Mouse (Mus musculus) lung, adult 2 months (tissue): ENCODE data around the gene Rabep2. TPM values are rescaled to one million over a fixed set of nuclear protein-coding genes. Genes with fewer than 3 reads are reported as not detected.

Source experiments
- DNase-seq: peaks from one replicate; pipeline ENCODE4 v3.0.0; 2022
- H3K4me1 ChIP-seq: fragments of 200-500 bp; 2 replicates; pipeline ENCODE4 v1.6.1; 2011; ENCODE audit warnings: low read length; ENCODE audit not compliant: control insufficient read depth, insufficient read depth
- H3K4me3 ChIP-seq: fragments of 200-500 bp; replicated peaks from 2 replicates; pipeline ENCODE3; 2011; ENCODE audit warnings: low read depth, mild to moderate bottlenecking, control low read depth, low read length; ENCODE audit errors: extremely low read depth
- CTCF ChIP-seq: fragments of 200-500 bp; IDR thresholded peaks from 2 replicates; pipeline ENCODE4 v1.5.1; 2011; ENCODE audit warnings: mild to moderate bottlenecking, low read length, control low read depth; ENCODE audit not compliant: insufficient read depth
- POLR2A ChIP-seq: fragments of 200-500 bp; IDR thresholded peaks from 2 replicates; pipeline ENCODE4 v1.6.1; 2011; ENCODE audit warnings: low read depth, mild to moderate bottlenecking, control low read depth, low read length, borderline replicate concordance; ENCODE audit errors: extremely low read depth
- WGBS: fragments of 180-500 bp; shearing (Covaris S2); methylation state at CpG from one replicate; pipeline ENCODE4 v1.1.7; 2018; 5-methylcytosine and 5-hydroxymethylcytosine counted together
- polyA plus RNA-seq: library from polyadenylated mRNA; depleted of rRNA; stranded (reverse); fragments of >200 nt; gene quantifications from 2 replicates; pipeline ENCODE4 v1.2.3, GENCODE M21; 2012

Rabep2 gene
- polyA plus RNA-seq, 1 experiment: 33.2 TPM

DNA sequence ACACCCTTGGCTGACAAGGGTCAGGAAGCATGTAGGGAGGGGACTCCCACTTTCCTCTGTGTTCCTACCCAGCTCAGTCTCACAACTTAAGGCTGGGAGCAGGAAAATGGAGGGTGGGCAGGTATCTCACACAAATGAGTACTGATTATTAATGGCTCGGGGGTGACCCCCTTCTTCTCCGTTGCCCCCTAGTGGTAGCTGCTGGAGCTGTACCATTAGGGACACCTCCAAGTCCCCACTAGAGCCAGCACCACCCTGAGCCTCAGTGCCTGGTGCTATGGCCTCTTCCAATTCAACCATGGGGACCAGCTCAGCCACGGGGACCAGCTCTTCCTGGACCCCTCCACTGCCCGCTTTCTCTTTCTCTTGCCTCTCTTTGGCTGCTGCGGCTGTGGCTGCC is 38.7 kb downstream of the Rabep2 start:
- TF ChIP-seq CTCF (peak; percentile 50), POLR2A (no peak)
- DNase-seq: peak; percentile 35
- no peak overlapping the region for H3K4me3 ChIP-seq
- WGBS: 57% methylated on average over 5 of the region's 5 CpGs
- H3K4me1 ChIP-seq: peaks cover 4% of the 10 kb centered on the region; the same call in 1 of the 2 replicates

DNA sequence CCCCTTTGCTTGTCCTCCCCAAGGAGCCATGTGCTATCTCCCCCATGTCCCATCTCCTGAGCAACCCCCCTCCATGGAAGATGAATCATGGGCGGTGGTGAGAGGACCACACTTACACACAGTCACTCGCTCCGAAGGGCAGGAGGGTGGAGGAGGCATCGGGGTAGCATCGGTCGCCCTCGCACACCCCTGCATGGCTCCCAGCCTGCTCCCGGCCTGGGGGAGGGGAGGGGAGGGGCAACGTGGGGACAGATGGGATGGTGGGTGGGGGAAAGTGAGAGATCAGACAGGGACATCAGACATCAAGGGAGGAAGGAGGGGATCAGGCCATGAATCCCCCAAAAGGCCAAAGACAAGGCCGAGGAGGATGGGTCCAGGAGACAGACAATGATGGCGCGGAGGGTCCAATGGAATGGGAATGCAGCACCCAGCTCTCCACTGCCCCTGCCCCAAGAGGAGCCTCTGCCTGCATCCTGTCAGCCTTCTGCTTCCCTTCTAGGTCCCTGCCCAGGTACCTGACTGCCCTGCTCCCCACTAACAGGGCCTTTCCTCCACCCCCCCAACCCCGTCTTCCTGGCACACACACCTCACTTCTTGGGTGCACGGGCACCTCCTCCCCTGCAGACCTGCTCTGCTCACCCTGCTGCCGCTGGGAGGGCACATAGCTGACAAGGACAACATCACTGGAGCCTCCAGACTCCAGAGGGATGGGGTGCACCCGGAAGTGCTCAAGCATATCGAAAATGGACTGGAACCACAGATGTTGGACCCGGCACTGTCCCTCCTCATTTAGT is 39.5 kb downstream of the Rabep2 start:
- 89% methylated on average over 18 of the region's 18 CpGs for WGBS
- Histone ChIP-seq H3K4me3 (no peak overlapping the region), H3K4me1 (peaks cover 4% of the 10 kb centered on the region; the same call in 1 of the 2 replicates)
- no peak for TF ChIP-seq POLR2A
- no peak for TF ChIP-seq CTCF
- DNase-seq: no peak

DNA sequence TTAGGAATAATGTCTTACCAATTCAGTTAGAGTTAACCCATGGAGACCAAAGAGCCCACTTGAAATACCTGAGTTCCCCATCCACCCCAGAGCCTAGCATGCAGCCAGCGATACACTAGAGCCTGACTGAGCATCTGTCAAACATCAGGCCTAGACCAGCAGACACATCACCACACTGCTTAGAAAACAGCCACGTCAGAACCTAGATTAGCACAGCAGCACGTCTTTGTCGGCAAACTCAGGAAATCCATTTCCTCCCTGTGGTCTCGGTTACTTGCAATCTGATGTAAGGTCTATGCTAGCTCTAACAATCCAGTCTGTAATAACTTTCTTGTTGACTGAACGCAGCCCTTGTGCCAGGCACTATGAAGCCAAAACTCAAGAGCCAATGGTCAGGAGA is 41.5 kb downstream of the Rabep2 start:
- Histone ChIP-seq H3K4me3 (no peak overlapping the region), H3K4me1 (peaks cover 10% of the 10 kb centered on the region)
- no peak for DNase-seq
- WGBS: 57% methylated on average over 6 of the region's 6 CpGs
- TF ChIP-seq POLR2A (no peak), CTCF (no peak)

DNA sequence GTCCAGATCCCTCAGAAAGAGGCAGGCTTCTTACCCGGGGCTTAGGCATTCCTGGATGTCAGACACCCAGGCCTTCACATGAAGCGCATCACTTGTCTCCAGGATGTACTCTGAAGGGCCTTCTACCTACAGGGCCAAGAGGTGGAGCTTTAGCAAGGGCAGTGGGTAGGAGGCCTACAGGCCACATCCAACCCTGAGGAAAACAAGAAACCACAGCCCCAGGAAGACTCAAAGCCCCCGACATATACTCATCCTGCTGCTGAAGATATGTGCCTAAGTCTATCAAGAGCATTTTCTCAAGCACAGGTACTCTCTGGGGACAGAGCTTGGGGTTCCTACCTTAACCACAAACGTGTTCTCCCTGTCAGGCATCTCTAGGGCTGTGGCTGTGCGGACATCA is 42.8 kb downstream of the Rabep2 start:
- WGBS: 82% methylated on average over 5 of the region's 5 CpGs
- DNase-seq: no peak
- TF ChIP-seq POLR2A: no peak
- TF ChIP-seq CTCF: no peak
- H3K4me3 ChIP-seq: no peak overlapping the region
- H3K4me1 ChIP-seq: peaks cover 6% of the 10 kb centered on the region

DNA sequence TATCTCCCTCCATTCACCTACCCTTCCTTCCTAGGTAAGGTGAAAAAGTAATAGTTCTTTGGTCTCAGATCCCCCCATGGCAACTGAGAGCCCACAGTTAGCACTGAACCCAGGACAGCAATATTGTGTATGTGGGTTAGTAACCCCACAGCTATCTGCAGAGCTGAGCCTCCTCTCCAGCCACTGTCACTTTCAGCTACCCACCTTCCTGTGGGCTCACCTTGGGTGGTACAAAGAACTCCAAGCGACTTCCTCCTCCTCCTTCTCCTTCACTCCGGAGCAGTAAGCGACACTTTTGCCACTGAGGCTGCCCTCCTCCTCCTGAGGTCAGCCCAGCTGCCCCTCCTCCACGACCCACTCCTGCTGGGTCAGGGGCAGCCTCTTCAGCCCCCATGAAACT is 43.3 kb downstream of the Rabep2 start:
- Histone ChIP-seq H3K4me1 (peaks cover 6% of the 10 kb centered on the region), H3K4me3 (no peak overlapping the region)
- DNase-seq: no peak
- WGBS: 56% methylated on average over 4 of the region's 4 CpGs
- TF ChIP-seq CTCF: no peak
- no peak for TF ChIP-seq POLR2A

DNA sequence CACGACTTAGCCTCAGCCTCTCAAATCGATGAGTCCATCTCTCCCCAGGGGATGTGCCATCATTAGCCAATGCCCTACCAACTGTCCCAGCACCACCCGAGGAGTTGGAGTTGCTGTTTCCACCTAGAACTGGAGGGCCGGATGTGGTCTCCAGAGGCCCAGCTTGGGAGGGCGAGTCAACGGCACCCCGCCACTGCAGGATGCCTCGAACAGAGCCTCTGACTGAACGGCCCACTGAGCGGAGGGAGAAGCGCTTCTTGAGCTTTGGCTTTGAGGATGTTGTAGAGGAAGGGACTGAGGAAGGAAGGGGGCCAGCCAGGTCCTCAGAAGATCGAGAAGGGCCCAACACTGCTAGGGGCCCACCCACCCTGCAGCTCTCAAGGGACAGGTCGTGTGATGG is 43.7 kb downstream of the Rabep2 start:
- no peak for DNase-seq
- Histone ChIP-seq H3K4me1 (peaks cover 6% of the 10 kb centered on the region), H3K4me3 (no peak overlapping the region)
- no peak for TF ChIP-seq POLR2A
- TF ChIP-seq CTCF: no peak
- WGBS: 74% methylated on average over 13 of the region's 13 CpGs

DNA sequence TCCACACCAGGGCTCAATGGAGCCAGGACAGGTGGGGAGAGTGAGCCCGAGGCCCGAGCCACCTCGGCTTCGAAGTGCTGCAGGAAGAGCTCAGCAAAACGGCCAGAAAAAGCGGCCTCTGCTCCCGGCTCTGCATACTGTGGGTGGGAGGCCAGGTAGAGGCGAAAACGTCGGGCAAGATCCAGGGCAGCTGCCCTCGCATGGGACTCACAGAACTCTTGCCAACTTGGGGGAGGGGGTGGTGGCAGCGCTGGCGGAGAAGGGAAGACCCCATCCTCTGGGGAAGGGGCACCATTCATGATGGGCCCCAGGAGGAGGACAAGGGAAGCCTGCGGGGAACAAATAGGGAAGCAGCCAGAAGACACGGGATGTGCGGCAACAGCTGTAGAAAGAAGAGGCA is 44.2 kb downstream of the Rabep2 start:
- 79% methylated on average over 16 of the region's 16 CpGs for WGBS
- H3K4me1 ChIP-seq: peaks cover 6% of the 10 kb centered on the region
- no peak for DNase-seq
- TF ChIP-seq POLR2A: no peak
- no peak for TF ChIP-seq CTCF
- H3K4me3 ChIP-seq: no peak overlapping the region

DNA sequence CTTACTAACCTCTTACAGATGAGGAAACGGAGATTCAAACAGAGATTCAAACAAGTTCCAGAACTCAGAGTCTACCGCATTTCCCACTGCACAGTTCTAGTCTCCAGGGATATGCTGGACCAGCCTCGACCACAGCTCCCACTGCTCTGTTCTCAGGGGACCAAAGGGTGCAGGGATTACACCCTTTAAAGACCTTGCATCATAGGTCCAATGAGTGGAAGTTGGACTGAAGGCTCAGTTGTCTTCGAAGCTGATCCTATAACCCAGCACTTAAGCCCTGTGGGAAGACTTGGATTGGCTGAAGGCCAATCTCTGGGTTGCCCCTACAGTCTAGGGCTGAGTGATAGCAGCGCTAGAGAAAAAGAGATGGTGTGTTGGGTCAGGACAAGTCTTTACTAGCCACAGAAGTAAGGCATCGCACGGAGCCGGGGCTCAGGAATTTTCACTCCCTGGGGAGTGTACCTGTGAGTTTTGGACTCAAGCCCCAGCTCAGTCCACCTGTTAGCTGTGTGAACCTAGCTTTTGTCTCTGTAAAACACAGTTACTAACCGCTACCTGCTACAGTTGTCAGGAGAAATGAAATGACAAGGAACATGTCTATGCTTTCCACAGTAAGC is 45.0 kb downstream of the Rabep2 start:
- TF ChIP-seq CTCF: no peak
- no peak for TF ChIP-seq POLR2A
- H3K4me3 ChIP-seq: no peak overlapping the region
- WGBS: 65% methylated on average over 9 of the region's 9 CpGs
- DNase-seq: no peak
- H3K4me1 ChIP-seq: peaks cover 6% of the 10 kb centered on the region

DNA sequence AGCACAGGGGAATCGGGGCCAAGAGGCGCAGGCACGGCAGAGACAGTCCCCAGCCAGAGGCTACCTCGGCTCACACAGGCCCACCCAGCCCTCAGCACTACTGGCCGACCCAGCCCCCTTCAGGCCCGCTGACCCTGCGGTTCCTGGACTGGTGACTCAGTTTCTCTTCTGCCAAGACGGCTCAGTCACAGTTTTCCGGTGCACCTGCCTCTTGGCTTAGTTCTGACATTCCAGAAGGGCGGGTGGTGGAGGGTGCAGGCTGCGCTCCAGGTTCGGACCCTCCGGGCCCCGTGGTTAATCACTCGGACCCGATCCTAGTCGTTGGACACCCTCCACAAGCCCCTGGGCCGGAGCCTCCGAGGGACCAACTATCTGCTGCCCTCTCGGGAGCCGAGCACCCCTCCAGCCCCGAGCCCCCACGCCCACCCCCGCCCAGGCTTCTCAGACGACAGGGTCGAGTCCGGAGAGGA is 46.0 kb downstream of the Rabep2 start:
- DNase-seq: peak; percentile 44
- H3K4me1 ChIP-seq: peaks cover 6% of the 10 kb centered on the region
- TF ChIP-seq POLR2A (no peak), CTCF (no peak)
- H3K4me3 ChIP-seq: peak overlapping the region; percentile 85
- WGBS: 2% methylated on average over 27 of the region's 27 CpGs

DNA sequence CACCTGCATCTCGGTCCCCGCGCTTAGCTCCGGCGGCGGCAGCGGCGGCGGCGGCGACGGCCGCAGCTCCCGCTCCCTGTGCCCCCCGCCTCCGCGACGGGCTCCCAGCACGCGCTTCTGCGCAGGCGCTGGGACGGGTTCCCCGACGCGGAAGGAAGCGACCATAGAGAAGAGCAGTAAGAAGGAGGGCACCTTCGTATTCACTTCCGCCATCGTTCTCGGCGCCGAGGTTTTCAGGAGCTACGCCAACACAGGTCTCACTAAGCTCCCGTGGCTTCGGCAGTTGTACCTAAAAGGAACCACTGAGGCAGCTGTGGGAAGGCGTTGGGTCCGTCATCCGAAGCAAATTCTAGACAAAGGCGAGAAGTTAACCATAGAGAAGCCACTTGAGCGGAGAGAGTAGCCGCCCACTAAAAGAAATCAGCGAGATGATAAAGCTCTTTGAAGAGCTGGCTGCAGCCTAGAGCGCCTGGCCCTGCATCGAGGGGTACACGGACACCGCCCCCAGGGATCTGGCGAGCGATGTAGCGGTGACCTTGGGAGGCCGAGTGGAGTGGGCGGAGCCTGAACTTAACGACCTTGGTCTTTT is 46.5 kb downstream of the Rabep2 start, which contains the start of gene Sh2b1:
Sh2b1 (minus strand) TSS at position 432 of the 589 bp plus-strand sequence.
- peak; percentile 35; the same call in 1 of the 2 replicates for TF ChIP-seq CTCF
- peak; percentile 86 for TF ChIP-seq POLR2A
- Histone ChIP-seq H3K4me1 (peaks cover 6% of the 10 kb centered on the region), H3K4me3 (peak within 1 kb of the TSS; percentile 85)
- under 1% methylated on average over 53 of the region's 53 CpGs for WGBS
- peak; percentile 84 for DNase-seq
